ENCODE assay signal across 9 mouse cellular contexts in genomic region chr13:78178771-78179170, GRCm38 (mm10). TPM values are rescaled to one million over a fixed set of nuclear protein-coding genes. Genes with fewer than 3 reads are reported as not detected.
DNase-seq lines count a peak whose midpoint lies in the region; ATAC-seq and TF ChIP-seq lines count a peak whose summit lies in the region.
"Had no signal": no experiment of that assay in that cellular context is flagged by ENCODE, and none has a peak within 500 bp of the region (broad histone marks: within the 10 kb centered on the region; RNA-seq: fewer than 3 reads in every experiment).

No protein-coding gene starts in this region.

- WGBS in forebrain, embryonic 12.5 days = 4% methylated on average over 5 of the region's 5 CpGs
- WGBS in limb, embryonic 10.5 days = 6% methylated on average over 5 of the region's 5 CpGs
- WGBS in stomach, embryonic 16.5 days = 24% methylated on average over 5 of the region's 5 CpGs

- peak overlapping the region; percentile 61 for H3K4me2 ChIP-seq in forebrain, embryonic 12.5 days
- no peak overlapping the region for H3K4me2 ChIP-seq in stomach, embryonic 16.5 days (ENCODE audit: low read depth, low read length)

- intact Hi-C loops in left cerebral cortex, adult 2 months (cut with DNase I) = loop anchor here (10.0 kb wide), 1 partner anchor 1214 kb away; no protein-coding TSS in a partner anchor
- intact Hi-C loops in left cerebral cortex, postnatal 36 days (cut with DNase I) = loop anchor here (10.0 kb wide), 4 partner anchors 284 to 1374 kb away; no protein-coding TSS in a partner anchor

- no peak for DNase-seq in left cerebral cortex, adult 2 months (ENCODE audit: extremely low spot score in 1 of 2, low spot score in 2 of 2)
- no peak for DNase-seq in left cerebral cortex, postnatal 36 days (ENCODE audit: low spot score in 2 of 2)
- no peak for DNase-seq in limb, embryonic 10.5 days (ENCODE audit: low spot score)
- DNase-seq in left cerebral cortex, adult 18-20 months (ENCODE audit: low spot score in 2 of 2) = no peak
- DNase-seq in frontal cortex, postnatal 10 days (ENCODE audit: low spot score in 2 of 2) = no peak
- DNase-seq: liver, embryonic 13.5 days had no signal

- no peaks in the 10 kb centered on the region for H3K36me3 ChIP-seq in forebrain, embryonic 12.5 days (replicated peaks)
- H3K36me3 ChIP-seq in limb, embryonic 10.5 days = no peaks in the 10 kb centered on the region
- H3K36me3 ChIP-seq in stomach, embryonic 16.5 days (ENCODE audit: control insufficient read depth, insufficient read depth, low read length) = no peaks in the 10 kb centered on the region
- H3K36me3 ChIP-seq: intestine, embryonic 15.5 days; liver, embryonic 13.5 days had no signal

- no peaks in the 10 kb centered on the region for H3K9me3 ChIP-seq in forebrain, embryonic 12.5 days
- no peaks in the 10 kb centered on the region for H3K9me3 ChIP-seq in limb, embryonic 10.5 days (replicated peaks)
- H3K9me3 ChIP-seq in stomach, embryonic 16.5 days (replicated peaks; ENCODE audit: control insufficient read depth, low read length) = no peaks in the 10 kb centered on the region
- H3K9me3 ChIP-seq: intestine, embryonic 15.5 days; liver, embryonic 13.5 days had no signal

- H3K27me3 ChIP-seq in forebrain, embryonic 12.5 days = peaks cover 59% of the 10 kb centered on the region
- H3K27me3 ChIP-seq in limb, embryonic 10.5 days (ENCODE audit: low read depth, poor library complexity, severe bottlenecking) = peaks cover 99% of the 10 kb centered on the region
- H3K27me3 ChIP-seq in stomach, embryonic 16.5 days (ENCODE audit: control insufficient read depth, insufficient read depth, low read length) = peaks cover 25% of the 10 kb centered on the region

- no peak for TF ChIP-seq CTCF in left cerebral cortex, adult 2 months (IDR thresholded peaks at IDR 0.05)

- peak overlapping the region; percentile 77 for H3K9ac ChIP-seq in forebrain, embryonic 12.5 days
- no peak overlapping the region for H3K9ac ChIP-seq in stomach, embryonic 16.5 days (ENCODE audit: low read length)
- H3K9ac ChIP-seq: intestine, embryonic 15.5 days; liver, embryonic 13.5 days had no signal

- H3K4me3 ChIP-seq in left cerebral cortex, adult 2 months = peak overlapping the region; percentile 41
- peak overlapping the region; percentile 47 for H3K4me3 ChIP-seq in forebrain, embryonic 12.5 days (replicated peaks)
- peak overlapping the region; percentile 51 for H3K4me3 ChIP-seq in limb, embryonic 10.5 days
- peak overlapping the region; percentile 38; the same call in 1 of the 2 replicates for H3K4me3 ChIP-seq in stomach, embryonic 16.5 days (replicated peaks; ENCODE audit: low read length)
- H3K4me3 ChIP-seq: liver, embryonic 13.5 days had no signal

- peaks cover 35% of the 10 kb centered on the region for H3K4me1 ChIP-seq in forebrain, embryonic 12.5 days
- peaks cover 46% of the 10 kb centered on the region for H3K4me1 ChIP-seq in limb, embryonic 10.5 days
- H3K4me1 ChIP-seq in stomach, embryonic 16.5 days (ENCODE audit: control insufficient read depth, insufficient read depth, low read length) = peaks cover 3% of the 10 kb centered on the region; the same call in 1 of the 2 replicates
- H3K4me1 ChIP-seq: liver, embryonic 13.5 days had no signal

- ATAC-seq in forebrain, embryonic 12.5 days (ENCODE audit: low FRiP score) = no peak
- no peak for ATAC-seq in stomach, embryonic 16.5 days (ENCODE audit: insufficient read depth, low FRiP score)

- peak overlapping the region; percentile 78 for H3K27ac ChIP-seq in left cerebral cortex, adult 2 months
- H3K27ac ChIP-seq in forebrain, embryonic 12.5 days = peak overlapping the region; percentile 98
- no peak overlapping the region for H3K27ac ChIP-seq in limb, embryonic 10.5 days
- H3K27ac ChIP-seq in stomach, embryonic 16.5 days (ENCODE audit: low read length) = no peak overlapping the region
- H3K27ac ChIP-seq: intestine, embryonic 15.5 days; liver, embryonic 13.5 days had no signal

RNA-seq across cellular contexts. Expression of gene Nr2f1, which starts 20.8 kb away (rescaled TPM):
- 100 to 1,000 TPM; 118 to 125 TPM for total RNA-seq in left cerebral cortex, adult 2 months (2021)
- total RNA-seq in left cerebral cortex, postnatal 36 days (2021) = 100 to 1,000 TPM; 128 to 130 TPM
- polyA plus RNA-seq in forebrain, embryonic 12.5 days (2016; fragmentation: Nextera tagmentation; extraction: Ambion mirVana) = 86.3 and 113 TPM in 2 replicates
- polyA plus RNA-seq in limb, embryonic 10.5 days (2016; fragmentation: Nextera tagmentation; extraction: Ambion mirVana) = 18.2 and 19.6 TPM in 2 replicates
- 9.1 and 12.6 TPM in 2 replicates for polyA plus RNA-seq in stomach, embryonic 16.5 days (2015; fragmentation: Nextera tagmentation; extraction: Ambion mirVana)
- 100 to 1,000 TPM; 113 to 124 TPM for total RNA-seq in left cerebral cortex, adult 18-20 months (2021)

Comparison
In these comparisons a context has a peak if more than half of its experiments do, and no peak if none do; other contexts are left out.
1. H3K27ac ChIP-seq: peak in left cerebral cortex, adult 2 months (single experiment) and forebrain, embryonic 12.5 days (single experiment); none in limb, embryonic 10.5 days (single experiment) and stomach, embryonic 16.5 days (single experiment).
2. Peak in every context shown above with its lines, with median percentiles within 50 percentile points of each other: H3K4me3 ChIP-seq.